Mouse (Mus musculus) intestine, embryonic 16.5 days (tissue): ENCODE measurements around the gene Foxj1. TPM values are rescaled to one million over a fixed set of nuclear protein-coding genes. Genes with fewer than 3 reads are reported as not detected.
"Not testable (repeated sequence)": the region's sequence is repeated elsewhere in the genome, so short reads cannot be mapped to it uniquely, and the experiment has no call there.

ENCODE experiments used
- ATAC-seq: fragments of 200-750 bp; cut with Nextera tagmentation; 2 replicates; pipeline ENCODE4 v1.8.0; 2017; ENCODE audit warnings: moderate TSS enrichment, moderate library complexity
- H3K27ac ChIP-seq: fragments of 300-500 bp; sonication (generic); 2 replicates; pipeline ENCODE4 v1.5.1; 2014; ENCODE audit warnings: mild to moderate bottlenecking, low read length
- H3K27me3 ChIP-seq: fragments of 300-500 bp; sonication (generic); replicated peaks from 2 replicates; pipeline ENCODE4 v1.6.1; 2014; ENCODE audit warnings: low read length, control low read depth, mixed read lengths; ENCODE audit not compliant: control insufficient read depth, insufficient read depth
- H3K36me3 ChIP-seq: fragments of 300-500 bp; sonication (generic); 2 replicates; pipeline ENCODE4 v1.6.1; 2014; ENCODE audit warnings: low read length, control low read depth; ENCODE audit not compliant: control insufficient read depth, insufficient read depth
- H3K4me1 ChIP-seq: fragments of 300-500 bp; sonication (generic); 2 replicates; pipeline ENCODE4 v1.6.1; 2014; ENCODE audit warnings: low read length, control low read depth, mixed read lengths; ENCODE audit not compliant: control insufficient read depth, insufficient read depth
- H3K4me2 ChIP-seq: fragments of 300-500 bp; sonication (generic); 2 replicates; pipeline ENCODE4 v1.6.1; 2014; ENCODE audit warnings: low read depth, low read length, control low read depth
- H3K4me3 ChIP-seq: fragments of 300-500 bp; sonication (generic); 2 replicates; pipeline ENCODE4 v1.5.1; 2014; ENCODE audit warnings: mild to moderate bottlenecking, low read length
- H3K9ac ChIP-seq: fragments of 300-500 bp; sonication (generic); 2 replicates; pipeline ENCODE4 v1.6.1; 2014; ENCODE audit warnings: low read depth, low read length
- H3K9me3 ChIP-seq: fragments of 300-500 bp; sonication (generic); 2 replicates; pipeline ENCODE4 v1.6.1; 2016; ENCODE audit warnings: low read length, control low read depth; ENCODE audit not compliant: control insufficient read depth
- WGBS: fragments of 180-500 bp; shearing (Covaris S2); extraction: QIAGEN DNeasy Blood & Tissue Kit; methylation state at CpG from one replicate; pipeline ENCODE4 v1.1.7; 2014; 5-methylcytosine and 5-hydroxymethylcytosine counted together
- polyA plus RNA-seq: library from polyadenylated mRNA; unstranded; fragments of >200 nt; fragmentation: Nextera tagmentation; extraction: Ambion mirVana; gene quantifications from 2 replicates; pipeline ENCODE4 v1.2.1, GENCODE M21; 2015

Gene Foxj1
- polyA plus RNA-seq, 1 experiment from 2014 or later, result 0.27 TPM

DNA sequence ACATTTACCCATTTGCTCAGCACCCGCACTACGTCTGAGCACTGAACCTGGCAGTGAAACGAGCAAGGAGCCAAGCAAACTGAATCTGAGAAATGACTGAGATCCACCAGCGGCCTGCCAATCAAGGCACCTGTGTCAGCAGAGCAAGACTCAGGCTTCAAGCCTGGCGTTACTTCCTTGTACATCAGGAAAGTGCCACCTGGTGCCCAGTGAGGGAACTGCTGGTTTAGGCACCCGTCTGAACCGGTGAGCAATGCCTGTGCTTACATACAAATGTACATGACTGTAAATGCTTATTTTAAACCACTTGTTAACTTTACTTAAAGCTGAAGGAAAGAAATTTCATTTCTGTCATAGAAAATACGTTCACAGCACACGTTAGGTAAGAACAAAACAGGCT, 32.9 kb upstream of the Foxj1 start:
- peaks cover 3% of the 10 kb centered on the region; the same call in 1 of the 2 replicates for H3K4me1 ChIP-seq
- no peaks in the 10 kb centered on the region for H3K27me3 ChIP-seq
- H3K4me3 ChIP-seq, result no peak overlapping the region
- ATAC-seq, result peak; percentile 75
- no peaks in the 10 kb centered on the region for H3K36me3 ChIP-seq
- 26% methylated on average over 9 of the region's 9 CpGs for WGBS
- H3K9ac ChIP-seq, result no peak overlapping the region
- H3K27ac ChIP-seq, result no peak overlapping the region
- H3K4me2 ChIP-seq, result no peak overlapping the region
- H3K9me3 ChIP-seq, result no peaks in the 10 kb centered on the region

DNA sequence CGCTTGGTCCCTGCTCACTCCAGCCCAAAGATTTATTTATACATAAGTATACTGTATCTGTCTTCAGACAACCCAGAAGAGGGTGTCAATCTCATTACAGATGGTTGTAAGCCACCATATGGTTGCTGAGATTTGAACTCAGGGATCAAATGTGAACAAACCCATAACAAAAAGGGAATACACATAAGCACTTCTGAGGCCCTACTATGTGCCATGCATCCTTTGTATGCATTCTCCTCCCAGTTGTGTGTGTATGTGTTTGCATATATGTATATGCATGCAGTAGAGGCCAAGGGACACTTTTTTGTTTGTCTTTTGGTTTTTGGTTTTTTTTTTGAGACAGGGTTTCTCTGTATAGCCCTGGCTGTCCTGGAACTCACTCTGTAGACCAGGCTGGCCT, 31.4 kb upstream of the Foxj1 start:
- Histone ChIP-seq H3K9ac (no peak overlapping the region), H3K27me3 (no peaks in the 10 kb centered on the region), H3K27ac (no peak overlapping the region), H3K4me1 (peaks cover 3% of the 10 kb centered on the region; the same call in 1 of the 2 replicates), H3K4me3 (no peak overlapping the region), H3K4me2 (no peak overlapping the region), H3K36me3 (no peaks in the 10 kb centered on the region), H3K9me3 (no peaks in the 10 kb centered on the region)
- no peak for ATAC-seq
- 82% methylated on average over 1 of the region's 1 CpGs for WGBS

DNA sequence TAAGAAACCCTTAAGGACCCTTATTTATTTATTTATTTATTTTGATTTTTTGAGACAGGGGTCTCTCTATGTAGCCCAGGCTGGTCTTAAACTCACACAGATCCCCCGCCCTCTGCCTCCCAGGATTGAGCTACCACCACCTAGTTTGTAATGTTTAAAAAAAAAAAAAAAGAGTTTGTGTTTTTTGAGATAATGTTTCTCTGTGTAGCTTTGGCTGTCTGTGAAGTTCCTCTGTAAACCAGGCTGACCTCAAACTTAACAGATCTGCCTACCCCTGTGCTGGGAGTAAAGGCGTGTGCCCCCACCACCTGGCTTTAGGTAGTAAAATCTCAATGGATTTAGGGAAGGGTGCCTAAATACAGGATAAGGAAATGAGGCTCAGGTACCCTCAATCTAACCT, 30.9 kb upstream of the Foxj1 start:
- ATAC-seq, result no peak
- H3K27me3 ChIP-seq, result no peaks in the 10 kb centered on the region
- no peak overlapping the region for H3K9ac ChIP-seq
- no peak overlapping the region for H3K4me2 ChIP-seq
- H3K4me3 ChIP-seq, result no peak overlapping the region
- H3K4me1 ChIP-seq, result peaks cover 3% of the 10 kb centered on the region; the same call in 1 of the 2 replicates
- 83% methylated on average over 2 of the region's 2 CpGs for WGBS
- no peak overlapping the region for H3K27ac ChIP-seq
- H3K9me3 ChIP-seq, result no peaks in the 10 kb centered on the region
- H3K36me3 ChIP-seq, result no peaks in the 10 kb centered on the region

DNA sequence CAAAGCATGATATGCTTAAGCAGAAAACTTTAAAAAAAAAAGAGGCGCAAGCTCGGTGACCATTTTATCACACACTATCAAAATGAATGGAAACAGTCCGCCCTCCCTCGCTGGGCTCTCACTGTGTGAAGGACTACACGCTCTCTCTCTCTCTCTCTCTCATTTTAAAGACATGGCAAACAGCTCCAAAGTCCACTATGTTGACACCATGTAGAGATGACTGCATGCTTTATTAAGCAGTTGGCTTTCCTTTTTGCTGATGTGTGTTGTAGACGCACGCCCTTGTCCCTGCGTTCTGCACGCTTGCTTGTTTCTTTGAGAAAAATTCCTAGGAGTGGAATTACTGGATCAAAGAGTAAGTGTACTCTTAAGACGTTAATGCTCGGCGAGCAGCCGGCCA, 30.2 kb upstream of the Foxj1 start:
- peak; percentile 79 for ATAC-seq
- Histone ChIP-seq H3K27me3 (no peaks in the 10 kb centered on the region), H3K36me3 (no peaks in the 10 kb centered on the region), H3K4me2 (peak overlapping the region; percentile 19; the same call in 1 of the 2 replicates), H3K9me3 (no peaks in the 10 kb centered on the region), H3K9ac (0 out of 2 replicates have a peak overlapping the region, but pooled peaks have one; percentile 19), H3K4me3 (no peak overlapping the region), H3K27ac (peak overlapping the region; percentile 21; the same call in 1 of the 2 replicates), H3K4me1 (peaks cover 3% of the 10 kb centered on the region; the same call in 1 of the 2 replicates)
- WGBS, result 60% methylated on average over 13 of the region's 13 CpGs

DNA sequence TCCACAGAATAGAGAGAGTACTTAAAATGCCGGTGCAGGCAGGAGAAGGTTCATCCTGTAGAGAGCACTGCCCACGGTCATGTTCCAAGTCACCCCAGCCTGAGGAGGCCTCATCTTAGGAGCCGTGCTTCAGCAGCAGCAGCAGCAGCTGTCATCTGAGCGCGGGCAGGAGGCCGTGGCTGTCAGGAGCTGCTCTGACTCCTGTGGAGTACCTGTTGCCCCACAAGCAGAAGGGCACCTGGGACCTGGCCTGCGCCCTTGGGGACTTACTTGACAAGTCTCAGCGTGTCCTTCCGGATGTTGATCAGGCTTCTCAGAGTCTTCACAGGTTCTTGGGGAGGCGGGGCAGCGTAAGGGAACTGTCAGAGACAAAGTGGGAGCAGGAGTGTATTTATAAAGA, 26.8 kb upstream of the Foxj1 start:
- no peak for ATAC-seq
- Histone ChIP-seq H3K36me3 (no peaks in the 10 kb centered on the region), H3K27me3 (no peaks in the 10 kb centered on the region), H3K4me1 (no peaks in the 10 kb centered on the region), H3K4me3 (no peak overlapping the region), H3K4me2 (no peak overlapping the region), H3K9ac (no peak overlapping the region), H3K9me3 (no peaks in the 10 kb centered on the region), H3K27ac (no peak overlapping the region)
- WGBS, result 72% methylated on average over 11 of the region's 11 CpGs

DNA sequence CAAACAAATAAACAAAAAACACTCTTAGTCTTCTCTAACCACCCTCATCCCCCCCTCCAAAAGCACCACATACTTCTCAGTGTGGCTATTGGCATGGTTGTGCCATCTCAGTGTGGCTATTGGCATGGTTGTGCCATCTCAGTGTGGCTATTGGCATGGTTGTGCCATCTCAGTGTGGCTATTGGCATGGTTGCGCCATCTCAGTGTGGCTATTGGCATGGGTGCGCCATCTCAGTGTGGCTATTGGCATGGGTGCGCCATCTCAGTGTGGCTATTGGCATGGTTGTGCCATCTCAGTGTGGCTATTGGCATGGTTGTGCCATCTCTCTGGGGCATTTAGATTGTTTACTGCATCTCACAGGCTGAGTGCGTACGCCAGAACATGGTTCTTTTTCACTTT, 25.7 kb upstream of the Foxj1 start:
- H3K4me2 ChIP-seq, H3K4me3 ChIP-seq, H3K9me3 ChIP-seq, H3K9ac ChIP-seq, H3K4me1 ChIP-seq, H3K27ac ChIP-seq, H3K27me3 ChIP-seq, ATAC-seq, H3K36me3 ChIP-seq: not testable (repeated sequence)
- WGBS, result 96% methylated on average over 5 of the region's 5 CpGs

DNA sequence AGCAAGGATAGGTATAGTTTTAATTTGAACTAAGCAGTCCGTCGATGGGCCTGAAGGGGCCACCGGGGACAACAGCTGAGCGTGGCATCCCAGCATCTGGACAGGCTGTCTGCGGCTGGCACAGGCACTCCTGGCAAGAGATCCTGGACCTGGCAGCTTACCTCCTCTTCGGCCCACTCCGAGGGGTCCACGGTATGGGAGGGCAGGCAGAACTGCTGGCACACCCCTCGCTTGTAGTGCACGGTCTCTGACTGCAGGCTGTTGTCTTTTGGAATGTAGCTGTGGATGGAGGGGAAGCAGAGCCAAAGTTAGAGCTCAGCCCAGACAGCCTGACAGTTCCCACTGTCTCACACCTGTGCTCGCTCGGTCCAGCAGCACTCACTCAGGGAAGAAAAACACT, 24.5 kb upstream of the Foxj1 start:
- Histone ChIP-seq H3K9ac (no peak overlapping the region), H3K27ac (no peak overlapping the region), H3K4me3 (no peak overlapping the region), H3K36me3 (peaks cover 5% of the 10 kb centered on the region), H3K9me3 (0 out of 2 replicates have a peak, but pooled peaks cover 3% of the 10 kb centered on the region), H3K4me2 (no peak overlapping the region), H3K27me3 (no peaks in the 10 kb centered on the region), H3K4me1 (no peaks in the 10 kb centered on the region)
- no peak for ATAC-seq
- 75% methylated on average over 12 of the region's 12 CpGs for WGBS

DNA sequence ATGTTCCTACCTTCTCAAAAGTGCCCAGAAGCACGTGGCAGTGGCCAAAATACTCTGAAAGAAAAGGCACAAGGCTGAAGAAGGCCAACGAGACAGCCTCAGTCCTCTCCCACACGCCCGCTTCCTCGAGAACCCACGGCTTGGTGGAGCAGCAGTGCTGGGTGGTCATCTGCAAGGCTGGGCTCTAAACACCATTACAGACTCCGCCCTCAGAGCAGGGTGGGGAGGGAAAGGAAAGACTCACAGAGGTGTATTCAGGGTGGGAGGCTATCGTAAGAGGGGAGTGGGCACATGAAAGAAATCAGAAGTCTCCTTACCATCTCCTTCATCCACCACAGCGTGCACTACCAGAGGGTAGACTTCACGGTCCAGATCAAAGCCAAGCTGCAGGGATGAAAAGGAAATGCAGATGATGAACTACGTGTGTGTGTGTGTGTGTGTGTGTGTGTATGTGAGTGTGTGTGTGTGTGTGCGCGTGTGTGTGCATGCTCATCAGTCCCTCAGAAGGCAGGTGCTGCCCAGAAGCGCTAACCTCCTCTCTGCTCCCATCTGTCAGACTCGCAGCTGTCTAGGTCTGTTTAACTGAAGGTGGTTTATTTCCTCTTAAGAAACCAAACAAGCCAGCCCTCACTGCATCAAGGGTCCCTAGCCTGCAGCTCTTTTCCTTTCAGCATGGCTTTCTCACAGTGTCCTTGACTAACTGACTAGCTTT, 23.9 kb upstream of the Foxj1 start:
- H3K4me1 ChIP-seq, result no peaks in the 10 kb centered on the region
- WGBS, result 55% methylated on average over 15 of the region's 15 CpGs
- peaks cover 5% of the 10 kb centered on the region for H3K36me3 ChIP-seq
- no peak overlapping the region for H3K4me2 ChIP-seq
- no peaks in the 10 kb centered on the region for H3K27me3 ChIP-seq
- no peak for ATAC-seq
- 0 out of 2 replicates have a peak, but pooled peaks cover 3% of the 10 kb centered on the region for H3K9me3 ChIP-seq
- H3K27ac ChIP-seq, result no peak overlapping the region
- H3K9ac ChIP-seq, result no peak overlapping the region
- no peak overlapping the region for H3K4me3 ChIP-seq

DNA sequence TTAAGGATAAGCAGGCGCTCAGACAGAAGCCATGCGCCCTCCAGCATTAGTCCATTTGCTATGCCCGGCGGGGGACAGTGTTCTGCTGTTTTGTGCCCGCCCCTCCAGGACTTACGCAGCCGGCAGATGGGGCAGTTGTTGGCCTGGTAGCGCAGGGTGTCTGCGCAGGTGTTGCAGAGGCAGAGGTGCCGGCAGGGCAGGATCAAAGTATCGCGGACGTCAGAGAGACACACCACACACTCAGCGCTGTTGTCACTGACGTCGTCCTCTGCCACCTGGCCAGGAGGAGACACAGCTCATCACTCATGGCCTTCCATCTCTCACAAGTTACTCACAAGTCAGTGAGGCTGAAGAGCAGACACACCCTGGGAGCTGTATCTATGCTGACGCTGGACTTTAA, 19.3 kb upstream of the Foxj1 start:
- WGBS, result 51% methylated on average over 17 of the region's 17 CpGs
- Histone ChIP-seq H3K27ac (no peak overlapping the region), H3K27me3 (no peaks in the 10 kb centered on the region), H3K4me2 (no peak overlapping the region), H3K9ac (no peak overlapping the region), H3K36me3 (peaks cover 5% of the 10 kb centered on the region), H3K4me3 (no peak overlapping the region), H3K9me3 (0 out of 2 replicates have a peak, but pooled peaks cover 3% of the 10 kb centered on the region), H3K4me1 (0 out of 2 replicates have a peak, but pooled peaks cover 2% of the 10 kb centered on the region)
- no peak for ATAC-seq
